Mouse (Mus musculus) layer of hippocampus, adult 2 months (tissue): ENCODE data around the gene Col4a6. TPM values are rescaled to one million over a fixed set of nuclear protein-coding genes. Genes with fewer than 3 reads are reported as not detected.

Source experiments
- DNase-seq, 2 experiments: peaks; one replicate each; pipeline ENCODE4 v3.0.0; 2022; ENCODE audit warnings: low spot score in 2 of 2
- H3K27ac ChIP-seq: fragments of 200-600 bp; 2 replicates; pipeline ENCODE4 v1.8.1; 2022
- H3K4me3 ChIP-seq: fragments of 200-600 bp; 2 replicates; pipeline ENCODE4 v1.8.1; 2022; ENCODE audit warnings: mild to moderate bottlenecking
- CTCF ChIP-seq: fragments of 200-600 bp; conservative IDR thresholded peaks from 2 replicates; pipeline ENCODE4 v1.8.1; 2022; ENCODE audit warnings: antibody characterized with exemption, mild to moderate bottlenecking, moderate library complexity
- total RNA-seq, 2 experiments: library from RNA; stranded (reverse); gene quantifications; 2 replicates each; pipeline ENCODE4 v1.2.3; 2021

The Col4a6 gene
- total RNA-seq, 2 experiments from 2014 or later = 1.1 to 1.2 TPM

DNA sequence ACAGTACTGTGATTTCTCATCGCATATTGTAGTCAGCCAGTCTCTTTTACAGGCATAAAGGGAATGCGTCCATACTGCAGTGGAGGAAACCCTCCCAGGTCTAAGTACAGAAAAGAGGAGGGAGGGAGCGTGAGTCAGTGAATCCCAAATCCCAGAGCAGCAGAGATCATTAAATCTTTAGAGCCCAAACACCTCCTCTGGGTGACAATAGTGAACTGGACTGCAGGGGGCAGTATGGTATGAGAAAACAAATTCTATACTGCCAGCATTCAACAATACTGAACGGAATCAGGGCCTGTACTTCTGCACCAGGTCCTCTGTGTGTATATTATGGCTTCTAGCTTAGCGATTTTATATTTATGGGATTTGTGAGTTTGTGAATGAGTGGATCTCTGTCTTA is 261.1 kb downstream of the Col4a6 start:
- Histone ChIP-seq H3K4me3 (no peak overlapping the region), H3K27ac (no peak overlapping the region)
- peak; percentile 75 for TF ChIP-seq CTCF
- DNase-seq = peak; percentile 31 to 60

DNA sequence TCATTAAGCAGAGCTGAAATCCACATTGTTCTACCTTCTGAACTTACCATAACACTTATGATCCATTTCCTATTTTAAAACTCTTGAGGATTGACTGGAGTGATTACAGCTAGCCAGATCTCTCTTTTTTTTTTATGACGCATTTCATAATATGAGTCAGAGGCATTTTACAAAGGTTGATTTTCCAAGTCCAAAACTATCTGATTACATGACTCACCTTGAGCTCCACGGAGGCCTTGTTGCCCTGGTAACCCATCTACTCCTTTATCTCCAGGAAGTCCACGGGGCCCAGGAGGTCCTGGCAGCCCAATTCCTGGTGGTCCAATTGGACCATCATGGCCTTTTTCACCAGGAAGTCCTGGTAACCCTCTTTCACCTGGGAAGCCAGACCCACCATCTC is 274.9 kb downstream of the Col4a6 start:
- TF ChIP-seq CTCF = no peak
- no peak for DNase-seq
- no peak overlapping the region for H3K4me3 ChIP-seq
- H3K27ac ChIP-seq = no peak overlapping the region

DNA sequence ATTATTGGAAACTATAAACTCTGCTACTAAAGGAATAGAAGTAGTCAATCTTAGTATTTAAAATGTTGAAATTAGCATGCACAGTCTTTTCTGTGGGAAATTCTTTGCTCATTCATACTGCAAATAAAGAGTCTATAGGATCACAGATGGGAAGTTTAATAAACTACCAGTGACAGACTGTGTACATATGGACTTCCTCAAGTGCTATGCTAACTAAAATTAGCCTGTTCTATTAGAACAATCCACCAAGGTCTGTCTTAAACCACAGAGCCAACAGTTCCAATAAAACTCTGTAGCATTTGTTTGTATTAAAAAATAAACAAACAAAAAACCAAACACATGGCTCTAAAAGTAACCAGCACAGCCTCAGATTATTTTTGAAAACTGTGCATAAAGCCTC is 278.8 kb downstream of the Col4a6 start:
- Histone ChIP-seq H3K4me3 (no peak overlapping the region), H3K27ac (no peak overlapping the region)
- DNase-seq = no peak
- TF ChIP-seq CTCF = no peak

DNA sequence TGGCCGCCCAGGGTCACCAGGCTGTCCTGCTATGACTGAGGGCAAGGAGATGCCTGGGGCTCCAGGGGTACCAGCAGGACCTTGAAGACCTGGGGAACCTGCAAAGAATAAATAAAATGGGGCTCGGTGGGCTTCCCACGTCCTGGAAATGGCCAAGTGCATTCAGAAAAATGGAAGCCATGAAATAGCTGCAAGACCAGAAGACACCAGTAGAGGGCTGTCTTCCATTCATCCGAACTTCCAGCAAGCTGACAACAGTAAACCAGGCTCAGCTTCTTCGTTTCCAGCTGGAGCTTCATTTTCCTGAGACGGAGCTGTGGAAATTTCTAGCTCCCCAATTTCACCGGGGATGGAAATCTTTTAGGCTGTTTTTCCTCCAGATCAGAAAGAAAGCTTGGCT is 298.5 kb downstream of the Col4a6 start:
- TF ChIP-seq CTCF = peak; percentile 78
- H3K27ac ChIP-seq = no peak overlapping the region
- no peak overlapping the region for H3K4me3 ChIP-seq
- DNase-seq = peak; percentile 5 to 33

DNA sequence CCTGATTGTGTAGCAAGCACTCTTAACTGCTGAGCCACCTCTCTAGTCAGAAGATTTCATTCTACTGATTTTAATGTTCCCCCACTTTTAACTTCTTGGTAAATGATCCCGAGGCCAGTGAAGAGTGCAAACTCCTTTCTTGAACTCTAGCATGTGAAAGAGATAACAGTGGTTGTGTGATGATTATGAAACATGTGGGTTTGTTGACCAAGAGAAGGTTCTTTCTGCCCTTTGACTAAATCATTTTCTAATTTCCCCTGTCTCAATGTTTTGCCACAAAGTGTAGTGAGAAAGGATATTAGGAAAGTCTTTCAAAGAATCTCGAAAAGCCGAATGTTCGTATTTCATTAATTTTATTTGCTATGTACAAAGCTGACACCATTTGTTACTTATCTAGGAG is 308.8 kb downstream of the Col4a6 start:
- DNase-seq = no peak
- no peak overlapping the region for H3K27ac ChIP-seq
- no peak overlapping the region for H3K4me3 ChIP-seq
- TF ChIP-seq CTCF = no peak

DNA sequence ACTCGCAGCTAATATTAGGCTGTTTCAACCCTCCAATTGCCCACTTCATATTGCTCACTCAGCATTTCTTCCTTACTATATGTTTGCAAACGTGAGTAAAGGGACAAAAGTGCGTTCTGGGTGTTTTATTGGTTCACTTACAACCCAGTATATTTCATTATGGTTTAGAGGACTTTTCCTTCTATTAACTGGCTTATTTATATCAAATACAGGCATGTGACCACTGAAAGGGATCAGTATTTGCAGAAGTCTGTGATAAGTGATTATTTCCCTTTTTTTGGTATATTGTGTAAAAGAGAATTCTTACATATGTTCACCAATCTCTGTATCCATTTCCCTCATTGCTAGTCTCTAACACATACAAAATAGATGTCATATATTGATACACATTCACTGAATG is 313.5 kb downstream of the Col4a6 start:
- no peak for DNase-seq
- H3K27ac ChIP-seq = no peak overlapping the region
- no peak overlapping the region for H3K4me3 ChIP-seq

DNA sequence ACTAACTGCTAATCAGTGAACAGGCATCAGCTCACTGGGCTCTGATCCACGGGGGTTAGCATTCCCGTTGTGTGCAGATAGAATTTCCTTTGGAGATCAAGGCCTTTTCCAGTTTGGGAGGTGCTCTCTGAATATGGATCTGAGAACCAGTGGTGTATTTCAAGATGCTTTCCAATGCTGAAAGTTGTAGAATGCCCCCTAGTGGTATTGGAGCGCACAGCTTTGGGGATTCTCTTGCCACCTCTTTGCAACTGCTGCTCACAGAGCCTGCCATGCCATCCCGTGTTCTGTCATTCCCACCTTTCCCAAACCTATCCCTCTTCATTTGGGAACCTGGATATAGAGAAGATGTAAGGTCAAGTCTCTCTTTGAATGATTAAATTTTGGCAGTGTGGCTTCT is 315.7 kb downstream of the Col4a6 start:
- Histone ChIP-seq H3K4me3 (no peak overlapping the region), H3K27ac (no peak overlapping the region)
- peak; percentile 77 for TF ChIP-seq CTCF
- peak in 1 of 2 experiments; percentile 21 for DNase-seq

More for the DNA sequence above, 313.5 kb downstream of the Col4a6 start:
- TF ChIP-seq CTCF = no peak

DNA sequence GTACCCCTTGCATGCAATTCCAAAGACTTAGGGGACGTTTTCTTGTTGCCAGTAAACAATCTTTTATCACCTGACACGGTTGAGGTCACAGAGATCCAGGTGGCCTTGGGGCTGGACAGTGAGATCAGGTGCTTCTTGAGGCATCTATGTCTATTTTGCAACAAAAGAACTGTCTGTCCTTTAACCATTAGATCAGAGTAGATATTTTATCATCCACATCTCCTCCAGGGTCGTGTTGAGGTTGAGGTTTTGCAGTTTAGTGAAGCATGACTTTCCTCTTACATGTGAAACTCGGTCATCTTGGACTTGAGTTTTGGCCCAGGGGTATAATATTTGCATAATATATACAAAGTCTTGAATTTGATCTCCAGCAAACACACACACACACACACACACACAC is 316.2 kb downstream of the Col4a6 start:
- no peak for TF ChIP-seq CTCF
- Histone ChIP-seq H3K4me3 (no peak overlapping the region), H3K27ac (no peak overlapping the region)
- DNase-seq = no peak

DNA sequence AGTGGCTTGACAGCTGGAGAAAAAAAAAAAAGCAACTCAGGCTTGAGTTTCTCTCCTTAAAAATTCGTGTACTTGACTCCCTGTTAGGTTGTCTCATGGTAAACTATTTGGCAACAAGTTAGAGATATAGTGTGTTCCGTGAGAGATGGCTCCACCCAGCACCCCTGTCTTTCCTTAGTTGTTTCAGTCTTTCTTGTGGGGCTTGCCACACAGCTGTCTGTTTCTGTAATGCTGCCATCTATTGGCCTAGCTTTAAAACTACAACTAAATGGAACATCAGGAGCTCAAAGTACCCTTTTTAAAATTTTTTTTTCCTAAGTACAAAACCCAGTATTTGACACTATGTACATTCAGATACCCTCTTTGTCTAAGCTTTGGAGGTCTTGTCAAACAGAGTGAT is 317.2 kb downstream of the Col4a6 start:
- TF ChIP-seq CTCF = peak; percentile 76
- Histone ChIP-seq H3K27ac (no peak overlapping the region), H3K4me3 (no peak overlapping the region)
- no peak for DNase-seq

DNA sequence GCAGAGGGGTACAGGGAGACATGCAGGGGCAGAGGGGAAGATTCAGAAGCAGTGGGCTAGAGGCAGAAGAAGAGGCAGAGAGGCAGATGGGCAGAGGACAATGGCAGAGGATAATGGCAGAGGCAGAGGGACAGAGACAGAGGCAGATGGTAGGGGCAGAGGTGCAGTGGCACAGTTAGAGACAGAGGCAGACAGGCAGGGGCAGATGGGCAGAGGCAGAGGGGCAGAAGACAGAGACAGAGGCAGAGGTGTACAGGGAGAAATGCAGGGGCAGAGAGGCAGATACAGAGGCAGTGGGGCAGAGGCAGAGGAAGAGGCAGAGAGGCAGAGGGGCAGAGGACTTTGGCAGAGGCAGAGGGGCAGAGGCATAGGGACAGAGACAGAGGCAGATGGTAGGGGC is 322.7 kb downstream of the Col4a6 start:
- DNase-seq = no peak
- Histone ChIP-seq H3K27ac (no peak overlapping the region), H3K4me3 (no peak overlapping the region)
- no peak for TF ChIP-seq CTCF

DNA sequence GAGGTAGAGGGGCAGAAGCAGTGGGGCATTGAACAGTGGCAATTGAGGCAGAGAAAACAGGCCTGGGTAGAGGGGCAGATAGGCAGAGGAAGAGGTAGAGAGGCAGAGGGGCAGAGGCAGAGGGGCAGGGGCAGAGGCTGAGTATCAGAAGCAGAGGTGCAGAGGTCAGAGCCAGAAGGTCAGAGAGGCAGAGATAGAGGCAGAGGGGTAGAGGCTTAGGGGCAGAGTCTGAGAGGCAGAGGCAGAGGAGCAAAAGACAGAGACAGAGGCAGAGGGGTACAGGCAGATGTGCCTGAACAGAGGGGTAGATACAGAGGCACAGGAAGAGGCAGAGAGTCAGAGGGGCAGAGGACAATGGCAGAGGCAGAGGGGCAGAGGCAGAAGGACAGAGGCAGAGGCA is 323.6 kb downstream of the Col4a6 start:
- no peak overlapping the region for H3K27ac ChIP-seq
- no peak for TF ChIP-seq CTCF
- no peak for DNase-seq
- H3K4me3 ChIP-seq = no peak overlapping the region

DNA sequence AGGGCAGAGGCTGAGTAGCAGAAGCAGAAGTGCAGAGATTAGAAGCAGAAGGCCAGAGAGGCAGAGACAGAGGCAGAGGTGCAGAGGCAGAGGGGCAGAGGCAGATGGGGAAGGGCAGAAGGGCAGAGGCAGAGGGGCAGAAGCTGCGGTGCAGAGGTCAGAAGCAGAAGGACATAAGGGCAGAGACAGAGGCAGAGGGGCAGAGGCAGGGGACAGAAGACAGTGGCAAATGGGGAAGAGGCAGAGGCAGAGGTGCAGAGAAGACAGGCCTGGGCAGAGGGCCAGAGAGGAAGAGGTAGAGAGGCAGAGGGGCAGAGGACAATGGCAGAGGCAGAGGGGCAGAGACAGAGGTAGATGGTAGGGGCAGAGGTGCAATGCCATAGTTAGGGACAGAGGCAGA is 324.2 kb downstream of the Col4a6 start:
- H3K27ac ChIP-seq = no peak overlapping the region
- no peak for DNase-seq
- no peak overlapping the region for H3K4me3 ChIP-seq
- TF ChIP-seq CTCF = no peak

Other genes with a start within 250 kb of the Col4a6 start
- gene Col4a5, start 1.3 kb upstream of the Col4a6 start, total RNA-seq = 1 to 10 TPM; 2.6 to 3.0 TPM